Mouse (Mus musculus): ENCODE results near the gene Slc43a1. TPM values are rescaled to one million over a fixed set of nuclear protein-coding genes. Genes with fewer than 3 reads are reported as not detected.
"Not testable (repeated sequence)": the region's sequence is repeated elsewhere in the genome, so short reads cannot be mapped to it uniquely, and the experiment has no call there.

Gene Slc43a1
- polyA plus RNA-seq, 1 experiment from 2014 or later, result 26.3 TPM

DNA sequence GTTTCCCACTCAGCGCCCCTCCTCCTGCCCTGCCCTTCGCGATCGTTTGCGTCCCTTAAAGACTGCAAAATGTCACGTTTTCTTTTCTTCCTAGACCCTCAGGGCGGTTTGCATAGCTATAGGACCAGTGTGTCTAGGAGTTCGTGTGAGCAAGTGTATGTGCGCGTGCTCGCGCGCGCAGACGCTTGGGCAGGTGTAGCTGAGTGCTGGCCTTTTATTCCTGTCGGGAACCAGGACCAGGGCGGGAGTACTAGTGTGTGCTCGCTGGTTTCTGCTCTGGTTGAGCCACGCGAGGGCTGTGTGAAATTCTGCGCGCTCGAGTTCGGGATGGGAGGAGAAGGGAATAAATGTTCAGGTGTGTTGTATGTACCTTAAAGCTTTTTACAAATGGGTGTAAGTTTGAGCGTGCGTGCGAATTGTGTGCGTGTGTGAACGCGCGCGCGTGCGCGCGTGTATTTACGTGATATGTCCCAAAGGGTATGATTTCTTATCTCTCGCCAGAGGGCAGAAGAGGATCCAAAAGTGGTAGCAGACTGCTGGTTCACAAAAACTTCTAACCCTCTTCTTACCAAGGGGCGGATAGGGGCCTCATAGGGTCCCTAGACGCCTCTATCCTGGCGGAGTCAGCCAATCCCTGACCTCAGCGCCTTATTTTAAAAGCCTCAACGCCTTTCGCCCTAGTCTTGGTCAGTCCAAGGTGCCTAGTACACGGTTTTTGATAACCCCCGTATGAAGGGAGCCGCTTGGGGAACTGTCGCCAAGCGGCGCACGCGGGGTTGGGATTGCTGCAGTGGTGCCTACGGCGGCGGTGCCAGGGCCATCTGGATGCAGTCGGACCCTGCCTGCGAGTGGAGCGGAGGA is 49.0 kb downstream of the Slc43a1 start:
- no peak for ATAC-seq (ENCODE audit: insufficient read depth, low FRiP score, low read depth)
- no peaks in the 10 kb centered on the region for H3K36me3 ChIP-seq
- H3K4me1 ChIP-seq, result peaks cover 26% of the 10 kb centered on the region
- peak overlapping the region; percentile 84 for H3K4me2 ChIP-seq
- H3K27ac ChIP-seq, result no peak overlapping the region
- H3K9me3 ChIP-seq, result no peaks in the 10 kb centered on the region
- WGBS, result under 1% methylated on average over 58 of the region's 58 CpGs
- peak overlapping the region; percentile 49 for H3K4me3 ChIP-seq (replicated peaks)
- peaks cover 61% of the 10 kb centered on the region for H3K27me3 ChIP-seq (replicated peaks)
- H3K9ac ChIP-seq, result no peak overlapping the region

DNA sequence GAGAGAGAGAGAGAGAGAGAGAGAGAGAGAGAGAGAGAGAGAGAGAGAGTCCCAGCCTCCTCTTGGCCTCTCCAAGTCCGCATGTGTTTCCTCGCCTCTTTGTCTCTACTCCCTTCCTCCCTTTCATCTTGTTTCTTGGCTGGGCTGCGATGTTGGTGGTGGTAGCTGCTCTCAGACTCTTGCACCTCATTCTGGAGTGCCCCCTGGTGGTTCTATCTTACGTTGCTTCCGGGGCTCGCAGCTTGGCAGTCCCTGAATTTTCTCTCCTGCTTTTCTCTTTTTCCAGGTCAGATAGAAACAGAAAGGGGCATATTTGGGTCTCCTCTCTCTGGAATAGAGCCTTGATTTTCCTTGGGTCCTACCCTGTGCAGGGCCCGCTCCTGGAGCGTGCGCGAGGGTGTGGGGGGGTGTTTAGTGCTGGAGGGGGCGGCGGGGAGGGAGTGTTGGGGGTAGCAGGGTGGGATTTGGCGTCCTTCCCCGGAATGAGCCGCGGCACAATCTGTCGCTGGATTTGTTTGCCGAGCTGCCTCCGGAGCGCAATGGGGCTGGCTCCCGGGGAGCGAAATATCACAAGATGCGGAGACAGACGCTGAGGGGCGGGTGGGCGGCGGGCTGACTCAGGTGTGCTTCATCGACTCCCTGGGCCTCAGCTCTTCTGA is 50.1 kb downstream of the Slc43a1 start:
- Histone ChIP-seq H3K4me3 (replicated peaks) (peak overlapping the region; percentile 31), H3K36me3 (no peaks in the 10 kb centered on the region), H3K4me1 (peaks cover 25% of the 10 kb centered on the region), H3K4me2 (peak overlapping the region; percentile 64), H3K9me3 (no peaks in the 10 kb centered on the region), H3K27ac (no peak overlapping the region), H3K27me3 (replicated peaks) (peaks cover 56% of the 10 kb centered on the region), H3K9ac (no peak overlapping the region)
- ATAC-seq (ENCODE audit: insufficient read depth, low FRiP score, low read depth), result no peak
- 2% methylated on average over 28 of the region's 28 CpGs for WGBS

DNA sequence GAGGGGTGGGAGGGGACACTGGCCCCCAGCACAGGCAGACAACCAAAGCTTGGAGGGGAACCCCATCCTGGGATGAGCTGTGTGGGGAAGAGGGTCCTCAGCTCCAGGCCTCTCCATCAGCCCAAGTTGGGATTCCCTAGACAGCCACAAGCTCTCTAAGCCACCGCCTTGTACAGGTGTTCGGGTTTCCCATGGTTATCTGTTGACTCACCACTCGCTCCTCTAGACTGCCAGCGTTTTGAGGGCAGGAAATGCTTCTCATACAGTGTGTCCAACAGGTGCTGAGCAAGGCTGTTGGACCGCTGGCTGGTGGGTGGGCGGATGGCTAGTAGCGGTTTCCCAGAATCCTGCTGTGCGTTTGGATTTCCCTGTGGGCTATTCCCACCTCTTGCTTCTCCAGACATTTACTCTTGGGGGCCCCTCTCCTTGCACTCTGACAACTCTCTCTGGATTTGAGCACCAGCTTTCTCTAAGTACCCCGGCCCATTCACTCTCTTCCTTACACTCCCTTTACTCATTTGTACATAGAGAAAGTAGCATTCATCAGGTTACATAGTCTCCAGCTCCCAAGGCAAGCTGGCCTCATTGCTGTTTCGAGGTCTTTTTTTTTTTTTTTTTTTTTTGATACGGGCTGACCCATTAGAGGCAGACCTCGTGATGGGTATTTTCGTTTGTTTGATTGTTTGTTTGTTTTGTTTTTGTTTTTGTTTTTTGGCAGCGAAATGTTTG is 50.8 kb downstream of the Slc43a1 start:
- H3K4me3 ChIP-seq (replicated peaks), result peak overlapping the region; percentile 31
- no peak overlapping the region for H3K9ac ChIP-seq
- H3K4me2 ChIP-seq, result peak overlapping the region; percentile 64
- peaks cover 49% of the 10 kb centered on the region for H3K27me3 ChIP-seq (replicated peaks)
- no peaks in the 10 kb centered on the region for H3K9me3 ChIP-seq
- H3K27ac ChIP-seq, result no peak overlapping the region
- no peaks in the 10 kb centered on the region for H3K36me3 ChIP-seq
- ATAC-seq (ENCODE audit: insufficient read depth, low FRiP score, low read depth), result peak; percentile 15; the same call in 1 of the 2 replicates
- WGBS, result 15% methylated on average over 14 of the region's 14 CpGs
- peaks cover 25% of the 10 kb centered on the region for H3K4me1 ChIP-seq

DNA sequence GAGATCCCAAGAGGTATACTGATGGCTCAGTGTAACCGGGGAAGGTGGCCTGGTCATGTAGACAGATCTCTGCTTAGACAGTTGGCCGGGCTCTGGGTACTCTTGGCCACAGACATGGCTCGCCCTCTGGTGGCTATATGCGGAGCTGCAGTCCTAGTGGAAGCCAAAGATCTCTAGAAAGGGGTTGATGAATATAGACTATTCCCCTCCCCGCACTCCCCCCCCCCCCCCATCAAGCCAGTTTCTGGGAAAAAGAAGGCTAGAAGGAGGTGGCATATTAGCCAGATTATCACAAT is 51.3 kb downstream of the Slc43a1 start:
- peaks cover 25% of the 10 kb centered on the region for H3K4me1 ChIP-seq
- H3K27ac ChIP-seq, result no peak overlapping the region
- no peaks in the 10 kb centered on the region for H3K9me3 ChIP-seq
- H3K27me3 ChIP-seq (replicated peaks), result peaks cover 44% of the 10 kb centered on the region
- no peaks in the 10 kb centered on the region for H3K36me3 ChIP-seq
- WGBS, result 5% methylated on average over 5 of the region's 5 CpGs
- no peak overlapping the region for H3K9ac ChIP-seq
- H3K4me2 ChIP-seq, result 0 out of 2 replicates have a peak overlapping the region, but pooled peaks have one; percentile 64
- ATAC-seq (ENCODE audit: insufficient read depth, low FRiP score, low read depth), result no peak
- no peak overlapping the region for H3K4me3 ChIP-seq (replicated peaks)

DNA sequence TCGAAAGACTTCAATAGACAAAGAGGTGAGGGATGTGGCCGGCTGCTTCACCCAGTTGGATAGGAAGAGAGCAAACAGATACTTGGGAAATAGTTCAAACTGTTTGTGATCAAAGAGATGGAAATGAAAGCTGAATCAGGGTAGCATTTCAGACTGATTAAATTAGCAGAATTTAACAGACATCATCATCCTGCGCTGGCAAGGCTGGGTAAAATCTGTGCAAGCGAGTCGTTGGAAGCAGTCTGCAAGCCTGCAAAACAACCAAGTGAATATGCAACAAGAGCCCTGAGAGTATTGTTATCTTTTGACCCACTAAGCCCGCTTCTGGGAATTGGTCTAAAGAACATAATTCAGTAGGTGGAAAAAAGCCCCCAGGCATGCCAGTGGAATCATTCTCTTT is 54.7 kb downstream of the Slc43a1 start:
- H3K4me2 ChIP-seq, result no peak overlapping the region
- peaks cover 11% of the 10 kb centered on the region; the same call in 1 of the 2 replicates for H3K27me3 ChIP-seq (replicated peaks)
- WGBS, result 53% methylated on average over 6 of the region's 6 CpGs
- no peak overlapping the region for H3K4me3 ChIP-seq (replicated peaks)
- peaks cover 11% of the 10 kb centered on the region for H3K4me1 ChIP-seq
- H3K36me3 ChIP-seq, result no peaks in the 10 kb centered on the region
- no peak overlapping the region for H3K9ac ChIP-seq
- no peak for ATAC-seq (ENCODE audit: insufficient read depth, low FRiP score, low read depth)
- no peaks in the 10 kb centered on the region for H3K9me3 ChIP-seq
- H3K27ac ChIP-seq, result no peak overlapping the region

DNA sequence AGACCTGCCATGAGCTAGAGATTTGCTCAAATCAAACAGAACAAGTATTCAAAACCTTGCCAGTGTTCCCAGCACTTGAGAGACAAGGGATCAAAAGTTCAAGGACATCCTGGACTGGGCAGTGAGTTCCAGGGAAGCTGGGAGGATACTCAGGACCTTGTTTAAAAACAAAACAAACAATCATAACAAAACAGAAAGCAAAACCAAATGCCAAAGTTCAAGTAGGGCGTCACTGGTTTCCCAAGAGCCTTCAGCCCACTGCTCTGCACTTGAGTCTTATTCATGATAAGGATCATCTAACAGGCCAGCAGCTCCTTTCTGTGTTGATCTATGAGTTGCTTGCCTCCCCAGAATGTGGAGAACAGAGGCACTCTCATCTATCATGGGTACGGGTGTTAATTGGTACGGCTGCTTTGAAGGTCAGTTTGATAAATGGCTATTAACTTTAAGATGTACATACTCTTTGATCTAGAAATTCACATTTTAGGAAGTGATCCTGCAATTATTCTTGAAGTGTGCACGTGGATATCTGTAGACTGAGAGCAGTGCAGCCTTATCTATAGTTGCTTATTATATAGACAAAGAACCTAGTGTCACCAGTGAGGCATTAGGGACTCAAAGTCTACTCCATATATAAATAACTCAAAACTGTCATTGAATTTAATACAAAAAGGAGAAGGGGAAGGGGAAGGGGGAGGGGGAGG is 57.0 kb downstream of the Slc43a1 start:
- no peak overlapping the region for H3K9ac ChIP-seq
- no peaks in the 10 kb centered on the region for H3K36me3 ChIP-seq
- no peak overlapping the region for H3K4me3 ChIP-seq (replicated peaks)
- no peak overlapping the region for H3K27ac ChIP-seq
- H3K4me1 ChIP-seq, result no peaks in the 10 kb centered on the region
- no peaks in the 10 kb centered on the region for H3K27me3 ChIP-seq (replicated peaks)
- no peak for ATAC-seq (ENCODE audit: insufficient read depth, low FRiP score, low read depth)
- WGBS, result 21% methylated on average over 4 of the region's 4 CpGs
- no peak overlapping the region for H3K4me2 ChIP-seq
- H3K9me3 ChIP-seq, result no peaks in the 10 kb centered on the region

DNA sequence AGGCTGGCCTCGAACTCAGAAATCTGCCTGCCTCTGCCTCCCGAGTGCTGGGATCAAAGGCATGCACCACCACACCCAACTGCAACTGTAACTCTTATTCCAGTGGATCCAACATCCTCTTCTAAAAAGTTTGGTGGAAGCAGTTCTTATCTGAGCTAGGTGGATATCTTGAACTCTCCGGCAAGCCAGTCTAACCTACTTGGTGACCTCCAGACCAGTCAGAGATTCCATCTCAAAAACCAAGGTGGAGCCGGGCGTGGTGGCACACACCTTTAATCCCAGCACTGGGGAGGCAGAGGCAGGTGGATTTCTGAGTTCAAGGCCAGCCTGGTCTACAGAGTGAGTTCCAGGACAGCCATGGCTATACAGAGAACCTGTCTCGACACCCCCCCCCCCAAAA is 58.0 kb downstream of the Slc43a1 start:
- not testable (repeated sequence) for H3K4me3 ChIP-seq (replicated peaks); H3K4me1 ChIP-seq; H3K9ac ChIP-seq; H3K27ac ChIP-seq; H3K4me2 ChIP-seq; H3K36me3 ChIP-seq; H3K27me3 ChIP-seq (replicated peaks); H3K9me3 ChIP-seq; ATAC-seq (ENCODE audit: insufficient read depth, low FRiP score, low read depth)
- WGBS, result 89% methylated on average over 6 of the region's 6 CpGs

DNA sequence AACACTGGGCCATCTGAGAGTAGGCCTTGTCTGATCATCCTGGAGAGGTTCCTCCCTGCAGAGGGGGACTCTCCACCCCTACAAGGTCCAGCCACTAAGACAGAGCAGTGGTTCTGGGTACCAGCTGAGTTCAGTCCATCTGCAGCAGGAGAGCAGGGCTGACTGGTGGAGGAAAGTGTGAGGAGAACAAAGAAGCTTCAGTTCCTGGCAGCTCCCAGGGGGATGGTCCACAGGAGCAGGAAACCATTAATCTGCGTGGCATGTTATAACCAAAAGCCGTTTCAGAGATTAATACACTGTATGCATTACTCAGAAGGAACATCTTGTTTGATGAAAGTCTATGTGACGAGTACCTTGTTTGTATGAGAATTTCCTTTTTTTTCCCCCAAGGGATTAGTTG is 74.1 kb downstream of the Slc43a1 start:
- ATAC-seq (ENCODE audit: insufficient read depth, low FRiP score, low read depth), result peak; percentile 59; the same call in 1 of the 2 replicates
- Histone ChIP-seq H3K9ac (no peak overlapping the region), H3K36me3 (no peaks in the 10 kb centered on the region), H3K27ac (no peak overlapping the region), H3K9me3 (no peaks in the 10 kb centered on the region), H3K27me3 (replicated peaks) (no peaks in the 10 kb centered on the region), H3K4me1 (peaks cover 6% of the 10 kb centered on the region), H3K4me3 (replicated peaks) (no peak overlapping the region), H3K4me2 (no peak overlapping the region)
- WGBS, result 25% methylated on average over 3 of the region's 3 CpGs

Other genes starting within 250 kb of the Slc43a1 start
- gene Ctnnd1, start 188.1 kb upstream of the Slc43a1 start, polyA plus RNA-seq (2015; fragmentation: Nextera tagmentation; extraction: Ambion mirVana), result 60.0 and 71.9 TPM in 2 replicates
- gene Btbd18, start 179.8 kb upstream of the Slc43a1 start, polyA plus RNA-seq (2015; fragmentation: Nextera tagmentation; extraction: Ambion mirVana), result 0.18 and 0.22 TPM in 2 replicates
- 221 and 237 TPM in 2 replicates for gene Selenoh, start 168.1 kb upstream of the Slc43a1 start, polyA plus RNA-seq (2015; fragmentation: Nextera tagmentation; extraction: Ambion mirVana)
- gene Gm28635, start 160.8 kb upstream of the Slc43a1 start, polyA plus RNA-seq (2015; fragmentation: Nextera tagmentation; extraction: Ambion mirVana), result not detected in 2 replicates
- 31.1 and 34.5 TPM in 2 replicates for gene Med19, start 160.4 kb upstream of the Slc43a1 start, polyA plus RNA-seq (2015; fragmentation: Nextera tagmentation; extraction: Ambion mirVana)
- 119 and 133 TPM in 2 replicates for gene Tmx2, start 159.7 kb upstream of the Slc43a1 start, polyA plus RNA-seq (2015; fragmentation: Nextera tagmentation; extraction: Ambion mirVana)
- gene Zdhhc5, start 123.7 kb upstream of the Slc43a1 start, polyA plus RNA-seq (2015; fragmentation: Nextera tagmentation; extraction: Ambion mirVana), result 27.8 and 28.5 TPM in 2 replicates
- 23.7 and 26.9 TPM in 2 replicates for gene Clp1, start 111.5 kb upstream of the Slc43a1 start, polyA plus RNA-seq (2015; fragmentation: Nextera tagmentation; extraction: Ambion mirVana)
- gene Ypel4, start 104.8 kb upstream of the Slc43a1 start, polyA plus RNA-seq (2015; fragmentation: Nextera tagmentation; extraction: Ambion mirVana), result 7.5 and 11.0 TPM in 2 replicates
- 6.7 and 7.2 TPM in 2 replicates for gene Gm19426, start 95.2 kb upstream of the Slc43a1 start, polyA plus RNA-seq (2015; fragmentation: Nextera tagmentation; extraction: Ambion mirVana)
- 76.0 and 79.6 TPM in 2 replicates for gene Serping1, start 63.4 kb upstream of the Slc43a1 start, polyA plus RNA-seq (2015; fragmentation: Nextera tagmentation; extraction: Ambion mirVana)
- gene Ube2l6, start 40.0 kb upstream of the Slc43a1 start, polyA plus RNA-seq (2015; fragmentation: Nextera tagmentation; extraction: Ambion mirVana), result 52.7 and 79.0 TPM in 2 replicates
- gene Smtnl1, start 16.2 kb upstream of the Slc43a1 start, polyA plus RNA-seq (2015; fragmentation: Nextera tagmentation; extraction: Ambion mirVana), result 0.08 and 0.19 TPM in 2 replicates
- gene Timm10, start 11.9 kb upstream of the Slc43a1 start, polyA plus RNA-seq (2015; fragmentation: Nextera tagmentation; extraction: Ambion mirVana), result 47.2 and 50.4 TPM in 2 replicates
- gene Rtn4rl2, start 47.9 kb downstream of the Slc43a1 start, polyA plus RNA-seq (2015; fragmentation: Nextera tagmentation; extraction: Ambion mirVana), result 0.85 and 0.91 TPM in 2 replicates
- gene Slc43a3, start 97.7 kb downstream of the Slc43a1 start, polyA plus RNA-seq (2015; fragmentation: Nextera tagmentation; extraction: Ambion mirVana), result 44.8 and 47.4 TPM in 2 replicates
- 1.8 and 4.0 TPM in 2 replicates for gene Prg2, start 141.6 kb downstream of the Slc43a1 start, polyA plus RNA-seq (2015; fragmentation: Nextera tagmentation; extraction: Ambion mirVana)
- 0.51 TPM in 1 of 2 replicates, not detected in the other for gene Prg3, start 149.4 kb downstream of the Slc43a1 start, polyA plus RNA-seq (2015; fragmentation: Nextera tagmentation; extraction: Ambion mirVana)
- 242 and 244 TPM in 2 replicates for gene Ssrp1, start 198.4 kb downstream of the Slc43a1 start, polyA plus RNA-seq (2015; fragmentation: Nextera tagmentation; extraction: Ambion mirVana)
- gene P2rx3, start 198.6 kb downstream of the Slc43a1 start, polyA plus RNA-seq (2015; fragmentation: Nextera tagmentation; extraction: Ambion mirVana), result 1.4 and 1.6 TPM in 2 replicates
- 38.6 and 48.4 TPM in 2 replicates for gene Tnks1bp1, start 209.2 kb downstream of the Slc43a1 start, polyA plus RNA-seq (2015; fragmentation: Nextera tagmentation; extraction: Ambion mirVana)